17 mouse cellular contexts compared by ENCODE assay signal in the genomic region with DNA sequence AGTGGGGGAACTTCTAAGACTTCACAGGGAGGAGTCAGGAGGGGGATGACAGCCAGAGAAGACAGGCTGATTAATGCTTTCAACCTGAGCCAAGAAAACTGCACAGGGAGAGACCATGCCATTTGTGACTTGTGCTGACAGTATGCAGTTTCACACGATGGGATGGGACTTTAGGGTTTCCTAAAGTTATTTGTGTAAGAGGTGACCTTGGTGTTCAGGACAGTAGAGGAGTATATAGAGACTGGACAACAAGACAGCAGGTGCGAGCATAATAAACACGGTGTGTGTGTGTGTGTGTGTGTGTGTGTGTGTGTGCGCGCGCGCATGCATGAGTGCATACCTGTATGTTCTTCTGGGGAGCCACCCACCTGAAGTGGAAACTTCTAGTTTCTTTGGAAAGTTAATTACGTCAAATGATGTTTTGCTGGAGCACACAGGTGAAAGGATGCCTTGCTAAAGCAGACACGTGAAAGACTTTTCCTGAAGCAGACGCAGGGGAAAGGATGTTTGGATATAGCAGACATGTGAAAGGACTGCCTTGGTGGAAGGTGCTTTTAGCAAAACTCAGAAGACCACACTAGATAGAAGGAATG. TPM values are rescaled to one million over a fixed set of nuclear protein-coding genes. Genes with fewer than 3 reads are reported as not detected.
DNase-seq lines count a peak whose midpoint lies in the region; ATAC-seq lines count a peak whose summit lies in the region.
"Had no signal": no experiment of that assay in that cellular context is flagged by ENCODE, and none has a peak within 500 bp of the region (broad histone marks: within the 10 kb centered on the region; RNA-seq: fewer than 3 reads in every experiment).

No protein-coding gene starts in this region.

- no peak overlapping the region for H3K4me2 ChIP-seq in heart, embryonic 13.5 days
- H3K4me2 ChIP-seq in lung, embryonic 15.5 days, result no peak overlapping the region
- H3K4me2 ChIP-seq in embryonic facial prominence, embryonic 13.5 days, result no peak overlapping the region
- H3K4me2 ChIP-seq in limb, embryonic 15.5 days, result no peak overlapping the region
- H3K4me2 ChIP-seq in hindbrain, embryonic 12.5 days (replicated peaks), result no peak overlapping the region
- H3K4me2 ChIP-seq: embryonic facial prominence, embryonic 15.5 days had no signal

- peaks cover 87% of the 10 kb centered on the region for H3K27me3 ChIP-seq in heart, embryonic 13.5 days (replicated peaks)
- H3K27me3 ChIP-seq in lung, embryonic 15.5 days, result no peaks in the 10 kb centered on the region
- no peaks in the 10 kb centered on the region for H3K27me3 ChIP-seq in embryonic facial prominence, embryonic 13.5 days
- no peaks in the 10 kb centered on the region for H3K27me3 ChIP-seq in limb, embryonic 15.5 days
- no peaks in the 10 kb centered on the region for H3K27me3 ChIP-seq in hindbrain, embryonic 12.5 days
- H3K27me3 ChIP-seq: embryonic facial prominence, embryonic 15.5 days had no signal

- H3K9me3 ChIP-seq in heart, embryonic 13.5 days, result no peaks in the 10 kb centered on the region
- H3K9me3 ChIP-seq in lung, embryonic 15.5 days, result no peaks in the 10 kb centered on the region
- H3K9me3 ChIP-seq in embryonic facial prominence, embryonic 13.5 days, result no peaks in the 10 kb centered on the region
- no peaks in the 10 kb centered on the region for H3K9me3 ChIP-seq in limb, embryonic 15.5 days
- no peaks in the 10 kb centered on the region for H3K9me3 ChIP-seq in hindbrain, embryonic 12.5 days (replicated peaks)
- H3K9me3 ChIP-seq: embryonic facial prominence, embryonic 15.5 days had no signal

- no peak for ATAC-seq in heart, embryonic 13.5 days (ENCODE audit: extremely low read depth, insufficient number of reproducible peaks, low FRiP score, low TSS enrichment)
- ATAC-seq in lung, embryonic 15.5 days (ENCODE audit: borderline replicate concordance, extremely low read depth, low FRiP score, low TSS enrichment), result peak; percentile 29
- no peak for ATAC-seq in embryonic facial prominence, embryonic 13.5 days (ENCODE audit: insufficient number of reproducible peaks, insufficient read depth, low FRiP score, low TSS enrichment, low read depth)
- no peak for ATAC-seq in limb, embryonic 15.5 days (ENCODE audit: insufficient number of reproducible peaks, low FRiP score, low TSS enrichment, low read depth)
- ATAC-seq in hindbrain, embryonic 12.5 days (ENCODE audit: low FRiP score), result no peak
- ATAC-seq: forebrain, embryonic 16.5 days had no signal

- peaks cover 27% of the 10 kb centered on the region for H3K4me1 ChIP-seq in heart, embryonic 13.5 days
- peaks cover 62% of the 10 kb centered on the region for H3K4me1 ChIP-seq in lung, embryonic 15.5 days
- H3K4me1 ChIP-seq in embryonic facial prominence, embryonic 13.5 days, result peaks cover 17% of the 10 kb centered on the region
- peaks cover 17% of the 10 kb centered on the region for H3K4me1 ChIP-seq in limb, embryonic 15.5 days
- H3K4me1 ChIP-seq in hindbrain, embryonic 12.5 days, result peaks cover 12% of the 10 kb centered on the region; the same call in 1 of the 2 replicates

- no peak overlapping the region for H3K4me3 ChIP-seq in heart, embryonic 13.5 days
- H3K4me3 ChIP-seq in lung, embryonic 15.5 days, result no peak overlapping the region
- H3K4me3 ChIP-seq in embryonic facial prominence, embryonic 13.5 days, result no peak overlapping the region
- no peak overlapping the region for H3K4me3 ChIP-seq in limb, embryonic 15.5 days
- H3K4me3 ChIP-seq in hindbrain, embryonic 12.5 days, result no peak overlapping the region
- H3K4me3 ChIP-seq: embryonic facial prominence, embryonic 15.5 days; left cerebral cortex, adult 2 months had no signal

- no peak for DNase-seq in heart, adult 11 months
- DNase-seq in lung, postnatal 4 days, result no peak
- DNase-seq: adrenal gland, postnatal 10 days; cerebellum, adult 9-11 months; gastrocnemius, postnatal 25 days; heart, postnatal 10 days; liver; lung, postnatal 36 days; midbrain, embryonic 14.5 days had no signal

- no peaks in the 10 kb centered on the region for H3K36me3 ChIP-seq in heart, embryonic 13.5 days
- no peaks in the 10 kb centered on the region for H3K36me3 ChIP-seq in lung, embryonic 15.5 days
- H3K36me3 ChIP-seq in embryonic facial prominence, embryonic 13.5 days, result no peaks in the 10 kb centered on the region
- no peaks in the 10 kb centered on the region for H3K36me3 ChIP-seq in limb, embryonic 15.5 days
- no peaks in the 10 kb centered on the region for H3K36me3 ChIP-seq in hindbrain, embryonic 12.5 days
- H3K36me3 ChIP-seq: embryonic facial prominence, embryonic 15.5 days had no signal

- 75% methylated on average over 10 of the region's 10 CpGs for WGBS in heart, embryonic 13.5 days
- WGBS in lung, embryonic 15.5 days, result 68% methylated on average over 10 of the region's 10 CpGs
- WGBS in embryonic facial prominence, embryonic 13.5 days, result 86% methylated on average over 10 of the region's 10 CpGs
- 78% methylated on average over 10 of the region's 10 CpGs for WGBS in limb, embryonic 15.5 days
- WGBS in hindbrain, embryonic 12.5 days, result 84% methylated on average over 10 of the region's 10 CpGs

- H3K27ac ChIP-seq in heart, embryonic 13.5 days (replicated peaks), result peak overlapping the region; percentile 55; the same call in 1 of the 2 replicates
- peak overlapping the region; percentile 86 for H3K27ac ChIP-seq in lung, embryonic 15.5 days
- peak overlapping the region; percentile 60; the same call in 1 of the 2 replicates for H3K27ac ChIP-seq in embryonic facial prominence, embryonic 13.5 days
- 0 out of 2 replicates have a peak overlapping the region, but pooled peaks have one; percentile 1 for H3K27ac ChIP-seq in limb, embryonic 15.5 days
- no peak overlapping the region for H3K27ac ChIP-seq in hindbrain, embryonic 12.5 days
- H3K27ac ChIP-seq: embryonic facial prominence, embryonic 15.5 days; left cerebral cortex, adult 2 months had no signal

- H3K9ac ChIP-seq in heart, embryonic 13.5 days, result no peak overlapping the region
- no peak overlapping the region for H3K9ac ChIP-seq in lung, embryonic 15.5 days
- no peak overlapping the region for H3K9ac ChIP-seq in embryonic facial prominence, embryonic 13.5 days
- no peak overlapping the region for H3K9ac ChIP-seq in limb, embryonic 15.5 days
- no peak overlapping the region for H3K9ac ChIP-seq in hindbrain, embryonic 12.5 days
- H3K9ac ChIP-seq: embryonic facial prominence, embryonic 15.5 days had no signal

RNA-seq across cellular contexts. Expression of a gene that starts 29.3 kb away (rescaled TPM):
- polyA plus RNA-seq in heart, embryonic 13.5 days (2015; fragmentation: Nextera tagmentation; extraction: Ambion mirVana), result 18.5 and 19.3 TPM in 2 replicates
- polyA plus RNA-seq in lung, embryonic 15.5 days (2015; fragmentation: Nextera tagmentation; extraction: Ambion mirVana), result 71.7 and 76.3 TPM in 2 replicates
- polyA plus RNA-seq in embryonic facial prominence, embryonic 13.5 days (2015; fragmentation: Nextera tagmentation; extraction: Ambion mirVana), result 23.2 and 27.4 TPM in 2 replicates
- polyA plus RNA-seq in limb, embryonic 15.5 days (2015; fragmentation: Nextera tagmentation; extraction: Ambion mirVana), result 35.1 and 40.1 TPM in 2 replicates
- 17.1 and 17.9 TPM in 2 replicates for polyA plus RNA-seq in hindbrain, embryonic 12.5 days (2016; fragmentation: Nextera tagmentation; extraction: Ambion mirVana)
